Mouse (Mus musculus) layer of hippocampus, postnatal 14 days (tissue): ENCODE measurements at regions not wholly inside any gene's neighbourhood (a gene's known extent, or its start where the extent isn't known, plus 50 kb on each side); places are given as distances from the start of the nearest gene placed in this dataset.
A peak's percentile ranks its signal among the peaks of the same experiment; 100 is the strongest.
"Not testable (repeated sequence)": the region's sequence is repeated elsewhere in the genome, so short reads cannot be mapped to it uniquely, and the experiment has no call there.

Experiments used
- DNase-seq, 2 experiments: peaks; one replicate each; pipeline ENCODE4 v3.0.0; 2021 to 2022; ENCODE audit warnings: low spot score in 2 of 2, mixed read lengths in 1 of 2

DNA sequence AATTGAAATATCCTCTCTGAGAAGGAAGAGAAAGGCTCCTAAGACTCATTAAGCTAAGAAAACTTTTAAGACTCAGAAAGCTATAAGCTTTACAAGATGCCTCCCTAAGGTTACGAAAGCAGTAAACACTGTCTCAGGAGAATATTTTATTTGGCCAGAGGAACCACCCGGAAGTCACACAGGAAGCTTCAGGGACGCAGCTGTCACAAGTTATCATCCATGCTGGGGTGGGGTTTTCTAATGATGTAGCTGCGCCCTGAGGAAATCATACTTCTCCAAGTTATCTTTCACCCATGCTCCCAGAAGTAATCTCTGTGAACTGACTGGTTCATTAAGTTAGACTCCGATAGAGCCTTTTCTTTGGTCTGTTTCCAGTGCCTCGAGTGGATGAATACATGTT lies 102.0 kb upstream of the Fam78b start:
- DNase-seq, result no peak

DNA sequence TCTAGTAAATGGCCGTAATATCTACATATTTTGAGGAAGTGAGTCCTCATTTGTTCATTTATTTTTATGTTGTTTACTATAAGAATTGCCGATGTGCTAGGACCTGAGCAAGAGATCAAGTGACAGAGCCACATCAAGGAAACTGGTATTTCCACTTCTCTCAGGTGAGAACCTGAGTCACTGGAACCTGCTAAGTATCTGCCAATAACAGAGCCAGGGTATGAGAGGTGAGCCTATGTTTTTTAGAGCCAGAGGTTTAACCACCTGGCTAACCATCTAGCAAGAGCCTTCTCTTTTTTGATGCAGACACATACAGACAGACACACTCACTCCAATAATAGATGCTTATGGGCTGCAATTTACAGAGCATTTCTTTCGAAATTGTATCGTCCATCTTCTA lies 101.2 kb upstream of the Fam78b start:
- DNase-seq, result no peak

DNA sequence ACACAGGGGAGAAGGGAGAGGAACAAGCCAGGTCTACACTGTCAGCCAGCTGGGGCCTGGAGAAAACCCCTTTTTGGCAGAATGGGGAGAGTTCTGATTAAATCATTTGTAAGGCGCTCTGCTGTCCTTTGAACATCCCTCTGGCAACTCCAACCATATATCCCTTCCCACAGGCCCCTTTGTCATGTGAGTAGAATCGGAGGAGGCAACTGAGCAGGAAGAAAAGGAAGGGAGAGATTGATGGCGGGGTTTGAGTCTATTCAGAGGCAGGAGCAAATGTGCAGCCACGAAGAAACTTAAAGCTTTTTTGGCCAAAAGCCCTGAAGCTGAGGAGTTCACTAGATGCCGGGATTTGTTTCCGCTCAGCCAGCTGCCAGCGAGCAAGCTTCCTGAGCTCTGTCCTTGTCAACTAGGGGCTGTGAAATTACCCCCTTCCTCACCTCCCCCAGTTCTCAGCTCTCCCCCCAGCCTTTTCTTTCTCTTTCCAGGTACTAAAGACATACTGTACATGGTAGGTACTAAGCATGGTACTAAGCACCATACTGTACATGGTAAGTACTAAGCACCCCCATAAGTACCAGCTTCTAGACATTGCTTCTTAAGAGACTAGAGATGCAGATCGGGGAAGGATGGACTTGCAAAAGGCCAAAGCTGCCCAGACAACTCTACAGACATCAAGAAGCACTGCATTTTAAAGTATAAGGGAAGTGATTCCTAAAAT lies 100.6 kb upstream of the Fam78b start:
- no peak for DNase-seq

DNA sequence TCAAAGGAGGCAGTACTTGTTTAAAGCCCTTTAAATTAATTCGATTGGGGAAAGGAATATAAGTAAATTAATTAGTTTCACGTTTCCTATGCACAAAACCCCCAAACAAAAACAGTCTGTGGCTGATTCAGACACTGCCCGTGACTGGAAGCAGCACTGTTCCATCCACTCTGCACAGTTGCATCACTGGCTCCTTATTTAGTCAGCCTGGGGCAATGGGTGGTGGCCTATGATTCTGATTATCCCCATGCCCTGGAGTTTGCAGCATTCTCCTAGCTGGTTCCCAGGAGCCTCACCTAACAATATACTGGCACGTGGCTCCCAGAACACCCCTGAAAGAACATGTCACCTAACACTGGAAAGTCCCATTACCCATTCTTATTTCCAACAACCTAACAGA lies 99.6 kb upstream of the Fam78b start:
- DNase-seq, result no peak

DNA sequence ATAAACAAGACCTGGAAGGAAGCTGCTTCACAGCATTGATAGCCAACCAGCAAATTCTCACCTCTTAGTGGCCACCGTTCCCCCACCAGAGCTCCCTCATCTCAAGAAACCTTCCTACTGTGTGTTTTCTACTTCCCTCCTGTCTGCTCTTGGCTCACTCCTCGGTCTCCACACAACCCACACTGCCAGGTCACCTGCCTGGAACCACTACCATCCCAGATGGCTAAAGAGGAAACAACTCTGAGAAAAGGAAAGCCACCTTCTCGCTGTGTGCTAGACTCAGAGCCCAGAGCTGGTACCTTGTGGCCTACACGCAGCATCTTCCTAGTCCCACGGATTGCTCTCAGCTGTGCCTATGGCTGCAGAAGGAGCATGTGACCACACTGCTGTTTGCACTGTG lies 97.8 kb upstream of the Fam78b start:
- no peak for DNase-seq

GRCm38 (mm10) chr1:166908231-166908805 lies 92.9 kb upstream of the Fam78b start:
- no peak for DNase-seq

GRCm38 (mm10) chr1:166912195-166912594 lies 89.0 kb upstream of the Fam78b start:
- not testable (repeated sequence) for DNase-seq

- peak in 1 of 2 experiments; percentile 10 for DNase-seq
Measured at GRCm38 (mm10) chr1:166922911-166923712, 78.1 kb upstream of the Fam78b start.

DNA sequence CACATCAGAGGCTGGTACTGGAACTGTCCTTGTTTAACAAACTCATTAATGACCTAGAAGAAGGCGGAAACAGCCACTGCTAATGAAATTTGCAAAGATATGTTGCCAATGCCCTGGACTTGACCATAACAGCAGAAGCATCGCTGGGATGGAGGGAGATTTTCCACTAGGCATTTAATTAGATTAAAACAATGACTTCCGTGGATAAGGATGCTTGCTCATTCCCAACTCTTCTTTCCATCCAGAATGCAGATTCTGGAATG lies 77.6 kb upstream of the Fam78b start:
- no peak for DNase-seq

GRCm38 (mm10) chr1:166924126-166924525 lies 77.1 kb upstream of the Fam78b start:
- DNase-seq, result no peak

DNA sequence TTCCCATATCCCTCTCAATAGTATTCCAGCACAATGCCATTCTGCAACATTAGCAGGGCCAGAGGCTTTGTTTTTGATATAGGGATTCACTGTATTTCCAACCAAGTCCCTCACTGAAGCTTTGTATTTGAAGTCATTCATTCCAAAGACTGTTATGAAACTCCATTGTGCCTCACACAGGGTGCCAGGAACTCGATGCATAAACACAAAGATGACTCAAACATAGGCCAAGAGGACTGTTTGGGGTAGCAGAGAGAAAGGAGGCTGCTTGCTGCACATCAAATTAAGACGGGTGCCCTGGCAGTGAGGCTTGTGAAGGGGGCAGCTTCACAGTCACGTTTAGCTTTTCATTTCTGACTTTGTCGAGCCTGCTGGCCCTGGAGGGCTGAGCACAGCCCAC lies 75.1 kb upstream of the Fam78b start:
- DNase-seq, result no peak

- DNase-seq, result not testable (repeated sequence)
Measured at GRCm38 (mm10) chr1:166939744-166940143, 61.5 kb upstream of the Fam78b start.

- DNase-seq, result not testable (repeated sequence)
Measured at GRCm38 (mm10) chr1:166940146-166941076, 60.8 kb upstream of the Fam78b start.

- DNase-seq, result no peak
Measured at GRCm38 (mm10) chr1:166942201-166942600, 59.0 kb upstream of the Fam78b start.

DNA sequence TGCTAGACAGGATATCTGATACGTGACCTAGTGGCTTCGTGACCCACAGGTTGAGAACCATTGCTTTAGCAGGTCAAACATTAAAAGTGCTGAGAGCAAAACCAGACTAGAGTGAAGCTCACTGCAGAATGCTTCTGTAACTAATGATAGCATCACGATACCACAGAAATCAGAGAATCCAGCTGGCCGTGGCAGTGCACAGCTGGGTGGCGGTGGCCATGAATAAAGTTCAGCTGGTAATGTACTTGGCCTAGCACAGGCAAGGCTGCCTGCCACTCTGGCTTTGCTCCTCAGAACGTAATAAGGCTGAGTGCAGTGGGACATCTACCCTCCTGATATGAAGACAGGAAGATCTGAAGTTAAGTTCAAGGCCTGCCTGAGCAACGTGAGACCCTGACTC lies 56.7 kb upstream of the Fam78b start:
- no peak for DNase-seq

GRCm38 (mm10) chr1:166947844-166948702 lies 53.1 kb upstream of the Fam78b start:
- peak in 1 of 2 experiments; percentile 8 for DNase-seq
